Mouse (Mus musculus) left cerebral cortex, postnatal 14 days (tissue): Measurements from ENCODE around the gene 4930579F01Rik. TPM values are rescaled to one million over a fixed set of nuclear protein-coding genes. Genes with fewer than 3 reads are reported as not detected.

ENCODE experiments used
- DNase-seq, 2 experiments: peaks; one replicate each; pipeline ENCODE4 v3.0.0; 2021 to 2022; ENCODE audit warnings: low spot score in 2 of 2, mixed read lengths in 1 of 2
- intact Hi-C: fragments of 180-260 bp; cut with DNase I; formaldehyde crosslinking; loops from one replicate; pipeline ENCODE4 v1.15.1; 2025
- total RNA-seq, 2 experiments: library from RNA; stranded (reverse); gene quantifications; 2 replicates each; pipeline ENCODE4 v1.2.3; 2021

4930579F01Rik gene
- total RNA-seq, 2 experiments from 2014 or later, result not detected

DNA sequence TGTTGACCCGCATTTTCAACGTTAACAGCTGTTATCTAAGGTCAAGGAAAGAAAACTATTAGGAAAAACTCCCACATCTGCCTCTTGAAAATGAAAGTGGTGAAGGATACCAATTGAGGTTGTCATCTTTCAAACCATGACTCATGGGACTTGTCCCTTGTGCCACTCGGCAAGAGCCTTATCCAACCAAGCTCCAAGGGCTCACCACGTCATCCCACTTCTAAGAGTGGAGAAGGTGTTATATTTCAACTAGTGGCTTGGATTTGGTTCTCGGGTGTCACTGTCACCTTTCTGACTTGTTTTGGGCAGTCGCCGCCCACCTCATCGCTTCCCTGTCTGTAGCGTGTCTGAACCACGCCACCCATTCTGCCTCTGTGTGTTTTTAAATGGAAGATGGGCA lies 69.8 kb downstream of the 4930579F01Rik start:
- intact Hi-C loops, result no loop called here
- no peak for DNase-seq

DNA sequence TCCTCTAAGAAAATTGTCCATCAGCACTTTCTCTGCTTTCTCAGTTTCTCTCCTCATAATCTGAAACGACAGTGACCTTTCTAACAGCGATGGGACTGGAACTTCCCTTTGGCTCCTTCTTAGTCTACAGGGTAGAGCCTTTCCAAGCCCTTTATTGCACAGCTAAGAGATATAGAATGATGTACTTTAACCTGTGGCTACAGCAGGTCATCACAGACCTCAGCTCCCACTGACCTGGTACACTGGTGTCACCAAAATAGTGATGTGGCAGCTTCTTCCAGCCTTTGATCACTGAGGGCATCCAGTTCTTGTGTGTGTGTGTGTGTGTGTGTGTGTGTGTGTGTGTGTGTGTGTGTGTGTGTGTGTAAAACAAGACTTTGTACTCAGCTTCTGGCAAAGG lies 72.2 kb downstream of the 4930579F01Rik start:
- DNase-seq, result no peak
- intact Hi-C loops, result no loop called here

DNA sequence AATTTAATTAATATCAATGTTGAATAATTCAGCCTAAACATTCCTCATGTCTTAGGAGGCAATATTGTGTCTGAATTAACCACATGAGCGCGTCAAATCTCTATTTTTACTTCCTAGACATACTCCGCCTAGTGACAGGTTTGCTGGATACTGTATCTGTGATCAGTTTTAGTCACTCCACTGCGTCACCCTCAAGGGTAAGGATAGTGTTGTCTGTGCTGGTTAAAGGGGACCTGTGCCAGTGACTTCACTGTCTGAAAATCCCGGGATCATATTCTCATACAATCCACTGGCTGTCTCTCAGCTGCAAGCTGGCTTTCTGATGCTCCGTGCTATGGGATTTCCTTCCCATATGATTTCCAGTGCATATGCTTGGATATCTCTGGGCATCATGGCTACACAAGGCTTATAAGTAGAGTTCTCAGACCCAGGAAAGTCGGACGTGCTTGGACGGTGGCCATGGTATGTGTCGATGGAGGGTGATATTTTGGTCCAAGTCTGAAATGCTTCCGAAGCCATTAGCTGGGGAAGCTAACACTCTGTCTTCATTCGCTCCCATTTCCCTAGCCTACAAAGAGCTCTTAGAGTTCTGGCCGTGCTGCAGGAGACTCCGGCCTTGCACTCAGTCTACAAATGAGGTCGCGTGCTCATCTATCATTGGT lies 74.0 kb downstream of the 4930579F01Rik start:
- intact Hi-C loops, result no loop called here

DNA sequence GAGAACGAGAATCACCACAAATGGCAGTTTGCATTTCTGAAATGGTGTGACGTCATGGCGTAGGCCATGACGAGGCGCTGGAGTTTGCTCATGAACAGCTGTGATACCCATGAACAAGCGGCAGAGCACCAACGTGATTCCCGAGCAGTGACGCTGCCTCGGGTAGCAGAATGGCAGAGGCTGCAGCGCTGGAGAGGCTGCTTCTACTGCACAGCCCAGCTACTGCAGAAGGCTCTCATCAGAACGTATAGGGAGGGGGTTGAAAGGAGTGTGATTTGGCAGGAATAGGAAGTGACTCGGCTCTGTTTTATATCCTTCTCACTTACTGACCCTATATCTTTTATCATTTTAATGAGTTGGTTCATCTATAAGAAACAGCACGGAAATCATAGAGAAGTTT lies 74.8 kb downstream of the 4930579F01Rik start:
- intact Hi-C loops, result no loop called here

More for the DNA sequence above, 74.0 kb downstream of the 4930579F01Rik start:
- no peak for DNase-seq

DNA sequence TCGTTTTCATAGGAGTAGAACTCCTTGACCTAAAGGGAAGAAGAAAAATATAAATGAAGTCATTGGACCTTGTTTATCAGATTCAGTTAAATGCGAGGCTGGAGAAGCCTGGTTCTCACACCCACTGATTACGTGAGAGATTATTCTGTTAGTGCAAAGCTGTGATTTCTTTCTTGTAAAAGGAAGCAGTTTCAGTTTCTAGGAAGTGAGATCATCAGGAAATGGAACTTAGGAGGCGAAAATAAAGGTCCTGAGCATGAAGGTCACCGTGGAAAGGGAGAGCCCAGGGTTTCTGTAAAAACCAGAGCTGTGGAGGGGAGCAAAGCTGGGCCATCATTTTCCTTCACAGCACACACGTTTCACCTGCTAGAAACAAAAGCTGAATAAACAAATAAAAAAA lies 75.2 kb downstream of the 4930579F01Rik start:
- intact Hi-C loops, result no loop called here

More for the DNA sequence above, 74.8 kb downstream of the 4930579F01Rik start:
- no peak for DNase-seq

DNA sequence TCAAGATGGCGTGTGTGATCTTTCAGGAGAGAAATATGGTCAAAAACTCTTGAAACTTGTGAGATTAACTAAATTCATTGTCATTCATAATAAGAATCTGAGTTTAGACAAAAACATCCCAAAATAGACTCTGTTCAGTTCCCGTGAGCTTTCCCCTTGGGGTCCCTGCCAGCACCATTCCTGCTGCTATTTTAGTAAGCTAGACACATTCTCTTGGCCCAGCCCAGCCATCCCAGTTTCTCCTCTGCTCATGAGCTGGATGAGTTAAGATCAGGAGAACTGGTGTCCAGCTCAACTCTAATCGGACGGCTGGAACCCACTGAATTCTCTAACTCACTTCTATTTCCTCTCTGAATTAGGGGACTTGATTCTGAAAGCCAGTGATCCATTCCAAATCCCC lies 76.8 kb downstream of the 4930579F01Rik start:
- intact Hi-C loops, result no loop called here
- no peak for DNase-seq

More for the DNA sequence above, 75.2 kb downstream of the 4930579F01Rik start:
- no peak for DNase-seq

DNA sequence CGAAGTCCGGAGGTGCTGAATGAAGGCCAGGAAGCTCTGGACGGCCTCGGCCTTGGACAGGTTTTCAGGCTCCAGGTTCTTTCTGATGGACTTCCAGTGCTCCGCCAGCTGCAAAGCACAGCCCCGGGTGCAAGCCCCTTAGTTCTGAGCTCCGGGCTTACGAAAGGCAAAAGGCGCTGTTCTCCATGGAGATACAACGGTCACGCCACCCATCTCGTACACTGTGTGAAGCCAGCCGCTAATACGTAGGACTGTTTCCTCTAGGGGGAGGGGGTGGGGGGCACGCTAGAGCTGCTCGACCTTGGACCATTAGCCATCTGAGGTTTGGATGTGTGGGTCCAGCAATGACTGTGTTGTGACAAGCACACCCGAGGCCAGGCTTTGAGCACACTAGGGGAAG lies 79.5 kb downstream of the 4930579F01Rik start:
- intact Hi-C loops, result no loop called here
- no peak for DNase-seq

Other genes starting within 250 kb of the 4930579F01Rik start
- gene Dapp1, start 212.3 kb downstream of the 4930579F01Rik start, total RNA-seq, result 1 to 10 TPM; 2.9 to 3.0 TPM
- 1 to 10 TPM; 3.0 to 3.6 TPM for gene 1110002E22Rik, start 128.8 kb downstream of the 4930579F01Rik start, total RNA-seq
- not detected for gene Gm5105, start 126.4 kb downstream of the 4930579F01Rik start, total RNA-seq
- gene Trmt10a, start 50.4 kb downstream of the 4930579F01Rik start, total RNA-seq, result 1 to 10 TPM; 6.5 to 7.7 TPM
- 1 to 10 TPM; 4.0 to 4.1 TPM for gene Mttp, start 48.9 kb downstream of the 4930579F01Rik start, total RNA-seq
- under 1 TPM; 0.08 to 0.09 TPM for gene Adh7, start 23.9 kb upstream of the 4930579F01Rik start, total RNA-seq
- gene Adh1, start 67.2 kb upstream of the 4930579F01Rik start, total RNA-seq, result under 1 TPM; 0.64 to 0.89 TPM
- not detected for gene Adh6a, start 119.5 kb upstream of the 4930579F01Rik start, total RNA-seq
- gene Adh6b, start 147.9 kb upstream of the 4930579F01Rik start, total RNA-seq, result under 1 TPM in 1 of 2 experiments, not detected in 1; 0.25 TPM
- gene Adh4, start 221.6 kb upstream of the 4930579F01Rik start, total RNA-seq, result not detected
- gene Adh5, start 249.3 kb upstream of the 4930579F01Rik start, total RNA-seq, result 10 to 100 TPM; 72.7 to 73.4 TPM